Mouse (Mus musculus) fibroblast of lung, adult 2 months (primary cell): ENCODE data around the gene Smn1.
"Not testable (repeated sequence)": the region's sequence is repeated elsewhere in the genome, so short reads cannot be mapped to it uniquely, and the experiment has no call there.

Source experiments
- DNase-seq: peaks from one replicate; pipeline ENCODE4 v3.0.0-alpha.2; 2011; ENCODE audit warnings: low read depth

The Smn1 gene

DNA sequence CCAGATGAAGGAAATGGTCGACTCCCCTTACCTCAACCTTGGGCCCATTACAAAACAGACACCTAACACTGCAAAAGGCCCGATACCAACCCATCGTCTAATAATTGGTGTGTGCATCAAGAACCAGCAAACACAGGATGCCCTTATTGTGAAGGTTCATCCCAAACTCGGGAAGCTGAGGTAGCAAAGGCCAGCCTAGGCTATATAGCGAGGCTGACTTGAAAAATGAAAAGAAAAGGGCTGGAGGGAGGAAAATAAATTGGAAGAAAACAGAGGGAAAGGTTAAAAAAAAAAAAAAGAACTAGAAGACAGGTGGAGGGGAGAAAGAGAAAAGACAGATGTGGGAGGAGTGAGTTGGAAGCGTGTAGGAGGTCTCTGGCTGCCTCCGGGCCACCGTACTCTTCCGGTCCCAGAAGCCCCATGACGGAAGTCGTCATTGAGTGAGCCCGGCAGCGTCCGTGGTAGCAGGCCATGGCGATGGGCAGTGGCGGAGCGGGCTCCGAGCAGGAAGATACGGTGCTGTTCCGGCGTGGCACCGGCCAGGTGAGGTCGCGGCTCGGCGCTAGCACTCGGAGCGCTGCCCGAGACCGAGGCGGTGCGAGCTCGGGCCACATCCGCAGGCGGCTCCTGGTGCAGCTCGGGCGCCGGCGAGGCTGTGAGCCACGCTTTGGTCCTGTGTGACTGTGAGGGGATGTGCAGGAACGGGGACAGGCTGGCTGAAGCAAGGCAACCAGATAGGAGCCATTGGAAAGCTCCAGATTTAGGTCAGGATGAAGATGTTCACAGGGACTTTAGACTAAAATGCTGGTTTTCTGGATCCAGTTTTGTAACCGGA is at the start of gene Smn1:
Smn1 (plus strand) TSS at position 430 of the 835 bp plus-strand sequence.
- DNase-seq: peak; percentile 69

DNA sequence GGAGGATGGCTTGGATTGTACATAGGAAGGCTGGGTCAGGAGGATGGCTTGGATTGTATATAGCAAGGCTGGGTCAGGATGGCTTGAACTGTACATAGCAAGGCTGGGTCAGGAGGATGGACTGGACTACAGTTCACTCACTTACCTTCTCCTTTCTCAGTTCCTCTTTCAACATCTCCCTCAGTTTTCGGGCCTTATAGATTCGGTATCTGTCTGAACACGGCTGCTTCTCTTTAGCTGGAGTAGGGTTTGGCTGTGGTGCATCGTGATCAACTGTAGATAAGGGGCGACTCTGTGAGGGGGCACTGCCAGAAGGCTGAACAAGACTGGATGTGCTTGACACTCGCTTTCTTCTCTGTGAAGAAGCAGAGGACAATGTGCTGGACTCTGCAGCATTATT is 25.8 kb upstream of the Smn1 start:
- DNase-seq: no peak

DNA sequence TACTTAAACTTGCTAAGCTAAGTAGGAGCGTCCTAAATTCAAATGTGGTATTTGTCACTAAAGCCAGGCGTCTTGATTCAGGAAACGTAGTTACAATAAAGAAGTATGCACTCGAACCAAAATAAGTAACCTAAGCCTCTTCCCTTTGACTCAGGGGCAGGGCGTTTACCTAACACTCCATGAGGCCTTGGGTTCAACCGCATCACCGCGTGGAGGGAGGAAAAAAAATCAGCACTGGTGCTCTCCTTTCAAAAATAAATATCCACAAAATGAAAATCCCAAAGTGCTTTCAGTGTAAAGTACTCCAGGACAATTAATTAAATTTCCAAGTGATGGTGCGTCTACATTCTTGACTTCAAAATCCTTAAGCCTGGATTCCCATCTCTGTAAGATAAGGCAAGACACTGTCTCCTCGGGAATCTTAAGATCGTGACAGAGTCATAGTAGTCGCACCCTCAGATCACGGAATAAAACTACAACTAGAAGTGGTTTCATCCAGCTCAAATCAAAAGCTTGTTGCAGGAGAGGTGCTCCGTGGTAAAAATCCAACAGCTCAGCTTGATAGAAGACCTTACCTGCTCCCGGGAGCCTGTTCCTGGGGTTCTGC is 21.5 kb upstream of the Smn1 start:
- no peak for DNase-seq

DNA sequence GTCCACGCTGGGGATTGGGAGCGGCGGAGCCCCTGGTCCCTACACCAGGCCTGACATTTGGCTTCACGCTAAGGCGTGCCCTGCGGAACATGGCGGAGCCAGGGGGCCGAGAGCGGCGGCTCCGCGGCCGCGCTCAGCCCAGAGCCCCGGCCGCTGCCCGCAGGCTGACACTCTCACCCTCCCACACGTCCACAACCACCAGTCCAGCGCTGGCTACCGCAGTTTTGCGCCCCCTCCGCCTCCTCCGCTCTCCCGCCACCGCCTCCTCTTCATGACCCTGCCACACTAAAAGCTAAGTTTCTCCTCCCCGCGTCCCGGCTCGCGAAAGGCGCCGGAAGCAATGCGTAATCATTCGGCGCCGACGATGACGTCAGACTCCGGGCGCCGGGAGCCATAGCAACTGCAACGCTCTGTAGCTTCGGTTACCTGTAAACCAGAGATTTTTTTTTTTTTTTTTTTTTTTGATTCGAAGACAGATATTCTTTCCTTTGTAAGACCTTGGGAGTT is 20.9 kb upstream of the Smn1 start, which contains the start of gene Bdp1:
Bdp1 (minus strand) TSS at position 323 of the 507 bp plus-strand sequence.
- DNase-seq: peak; percentile 78

DNA sequence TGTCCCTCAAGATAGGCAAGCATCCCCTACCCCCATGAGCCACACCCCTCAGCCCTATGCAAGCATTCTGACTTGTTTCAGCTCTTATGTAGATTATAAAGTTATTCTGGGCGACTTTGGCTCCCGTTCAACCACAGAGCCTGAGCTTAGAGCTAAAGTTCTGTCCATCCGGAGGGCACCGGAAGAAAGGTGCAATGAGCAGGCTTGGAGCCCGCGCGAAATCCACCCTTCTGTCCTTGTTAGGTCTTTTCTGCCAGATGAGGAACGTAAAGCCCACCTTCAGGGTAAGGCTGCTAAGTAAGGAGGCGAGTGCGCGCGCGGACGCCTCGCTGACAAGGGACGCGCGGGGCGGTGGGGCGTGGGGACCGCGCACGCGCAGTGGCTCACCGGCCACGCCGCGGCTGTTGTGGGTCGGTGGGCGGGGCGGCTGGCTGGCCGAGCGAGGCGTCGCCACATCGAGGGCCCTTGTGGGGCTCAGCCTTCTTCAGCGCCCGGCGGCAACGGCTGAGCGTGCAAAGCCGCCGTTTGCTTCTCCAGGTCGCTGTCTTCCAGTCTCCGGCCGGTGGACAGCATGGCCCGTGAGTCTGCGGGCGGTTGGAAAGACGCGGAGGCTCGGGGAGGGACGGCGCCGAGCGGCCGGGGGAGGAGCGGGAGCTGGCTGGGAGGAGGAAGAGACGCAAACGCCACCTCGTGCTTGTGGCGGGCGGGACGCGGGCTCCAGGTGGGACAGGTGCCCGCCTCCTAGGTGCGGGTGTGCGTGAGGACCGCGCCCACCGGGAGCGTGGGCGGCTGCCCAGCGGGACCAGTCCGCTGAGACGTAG is 16.8 kb upstream of the Smn1 start, which contains the start of gene Serf1:
Serf1 (plus strand) TSS at position 361 of the 821 bp plus-strand sequence.
- DNase-seq: peak; percentile 24

DNA sequence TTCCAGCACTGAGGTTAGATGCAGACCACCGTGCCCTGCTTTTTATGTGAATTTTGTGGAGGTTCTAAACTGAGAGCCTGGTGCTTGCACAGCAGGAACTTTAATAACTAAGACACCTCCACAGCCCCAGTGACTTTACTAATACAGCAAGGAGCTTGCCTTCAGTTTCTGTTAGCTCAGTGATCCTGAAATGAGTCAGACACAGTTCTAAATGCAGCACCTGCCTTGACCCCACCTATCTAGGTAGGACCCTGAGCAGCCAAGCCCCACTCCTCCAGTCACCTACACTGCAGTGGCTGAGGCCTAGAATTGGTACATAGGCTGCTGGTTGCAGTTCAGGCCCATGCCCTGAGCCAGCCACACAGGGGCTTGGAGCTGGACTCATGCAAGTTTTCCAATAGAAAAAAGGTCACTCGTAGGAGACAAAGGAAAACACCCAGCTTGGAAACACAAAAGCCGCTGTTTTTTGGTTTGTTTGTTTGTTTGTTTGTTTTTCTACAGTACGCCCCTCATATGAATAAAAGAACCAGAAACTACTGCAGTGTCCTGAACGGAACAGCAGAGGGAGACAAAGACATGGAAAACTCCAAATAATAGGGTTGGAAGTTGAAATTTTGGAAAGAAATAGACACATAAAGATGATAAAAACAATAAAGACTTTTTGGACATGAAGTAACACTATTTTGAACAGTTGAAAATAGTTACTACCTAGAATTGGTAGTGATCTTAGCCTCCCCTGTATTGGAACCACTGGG is 12.3 kb upstream of the Smn1 start:
- no peak for DNase-seq

DNA sequence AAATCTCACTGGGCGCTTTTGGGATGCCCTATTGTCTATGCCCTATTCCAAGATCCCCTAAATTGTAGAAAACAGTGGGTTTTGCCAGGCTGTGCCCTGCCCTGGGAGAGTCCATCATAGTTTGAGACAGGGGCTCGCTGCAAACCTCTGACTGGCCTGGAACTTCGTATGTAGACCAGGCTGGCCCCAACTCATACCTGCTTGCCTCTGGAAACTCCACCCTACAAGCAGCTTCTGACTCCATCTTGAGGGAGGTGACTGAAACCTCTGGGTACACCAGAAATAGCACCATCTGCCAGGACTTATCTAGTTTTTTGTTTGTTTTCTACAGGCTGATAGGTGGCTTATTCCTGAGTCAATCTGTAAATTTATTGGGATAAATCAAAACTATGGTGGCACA is 682 bp upstream of the Smn1 start:
- DNase-seq: no peak

DNA sequence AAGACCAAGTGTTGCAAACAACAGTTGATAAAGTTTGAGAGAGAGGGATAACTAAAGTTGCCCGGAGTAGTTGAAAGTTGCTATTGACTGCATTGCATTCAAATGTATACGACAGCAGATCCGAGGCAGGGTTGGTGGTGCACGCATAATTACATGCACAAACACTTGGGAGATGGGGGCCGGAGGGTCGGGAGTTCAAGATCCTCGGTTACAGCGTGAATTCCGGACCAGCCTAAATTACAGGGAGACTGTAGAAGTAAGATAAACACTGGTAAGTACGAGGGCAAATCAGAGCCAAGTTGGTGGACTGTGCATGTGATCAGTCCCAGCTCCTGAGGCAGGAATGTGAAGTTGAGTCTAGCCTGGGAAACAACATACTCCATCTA is 599 bp downstream of the Smn1 start:
- DNase-seq: no peak

DNA sequence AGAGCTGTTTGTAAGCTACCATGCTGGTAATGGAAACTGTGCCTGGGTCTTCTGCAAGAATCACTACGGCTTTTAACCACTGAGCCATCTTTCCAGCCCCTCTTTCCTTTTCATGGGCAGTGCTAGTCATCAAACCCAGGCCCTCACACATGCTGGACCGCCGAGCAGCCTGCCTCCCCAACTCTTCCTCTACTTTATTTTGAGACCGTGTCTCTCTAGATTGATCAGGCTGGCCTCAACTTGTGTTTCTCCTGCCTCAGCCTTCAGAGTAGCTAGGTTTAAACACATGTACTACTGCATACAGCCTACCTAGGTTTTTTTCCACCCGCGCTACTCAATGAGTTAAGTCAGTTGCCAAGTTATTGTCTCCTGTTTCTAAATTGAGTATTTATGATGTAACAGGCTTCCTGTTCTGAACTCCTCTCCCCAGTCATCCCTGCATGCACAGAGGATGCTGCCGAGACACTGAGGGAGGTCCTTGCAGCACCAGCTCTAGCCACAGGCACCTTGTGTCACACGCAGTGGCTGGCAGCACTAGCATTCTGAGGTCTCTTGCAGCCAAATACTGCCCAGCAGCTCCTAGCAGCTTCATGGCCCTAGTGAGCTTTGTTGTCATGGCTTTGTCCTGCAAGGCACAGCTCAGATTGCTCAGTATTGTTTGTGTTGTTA is 17.1 kb downstream of the Smn1 start:
- DNase-seq: no peak

DNA sequence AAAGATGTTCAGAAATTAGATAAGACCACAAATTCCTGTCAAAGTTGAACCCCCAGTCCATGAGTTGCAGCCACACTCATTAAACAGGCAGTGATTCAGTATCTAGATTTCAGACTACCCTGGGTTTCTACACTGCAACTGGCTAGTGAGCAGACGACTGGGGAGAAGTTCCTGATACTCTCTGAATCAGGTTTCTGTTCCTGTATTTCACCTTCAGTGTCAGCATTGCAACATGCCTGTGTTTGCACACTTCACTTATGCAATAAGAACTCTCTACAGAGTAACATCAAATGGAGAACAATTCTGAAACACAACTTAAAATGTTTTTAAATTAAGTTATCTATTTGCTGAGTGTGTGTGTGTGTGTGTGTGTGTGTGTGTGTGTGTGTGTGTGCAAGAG is 28.0 kb downstream of the Smn1 start:
- DNase-seq: no peak

DNA sequence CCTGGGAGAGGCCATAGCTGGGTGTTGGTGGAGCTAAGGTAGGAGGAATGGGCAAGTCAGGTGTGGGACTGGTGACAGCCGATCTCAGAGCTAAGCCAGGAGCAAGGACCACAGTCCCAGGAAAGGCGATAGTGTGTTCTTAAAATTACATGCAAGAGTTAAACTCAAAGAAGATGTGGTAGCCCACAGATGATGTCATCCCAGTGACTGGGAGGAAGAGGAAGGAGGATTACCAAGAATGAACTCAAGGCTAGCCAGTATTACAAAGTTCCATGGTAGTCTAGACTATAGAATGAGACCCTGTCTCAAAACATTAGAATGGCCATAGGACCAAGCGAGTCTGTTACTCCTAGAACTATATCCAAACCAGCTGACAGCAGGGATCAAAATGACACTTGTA is 32.0 kb downstream of the Smn1 start:
- DNase-seq: no peak

DNA sequence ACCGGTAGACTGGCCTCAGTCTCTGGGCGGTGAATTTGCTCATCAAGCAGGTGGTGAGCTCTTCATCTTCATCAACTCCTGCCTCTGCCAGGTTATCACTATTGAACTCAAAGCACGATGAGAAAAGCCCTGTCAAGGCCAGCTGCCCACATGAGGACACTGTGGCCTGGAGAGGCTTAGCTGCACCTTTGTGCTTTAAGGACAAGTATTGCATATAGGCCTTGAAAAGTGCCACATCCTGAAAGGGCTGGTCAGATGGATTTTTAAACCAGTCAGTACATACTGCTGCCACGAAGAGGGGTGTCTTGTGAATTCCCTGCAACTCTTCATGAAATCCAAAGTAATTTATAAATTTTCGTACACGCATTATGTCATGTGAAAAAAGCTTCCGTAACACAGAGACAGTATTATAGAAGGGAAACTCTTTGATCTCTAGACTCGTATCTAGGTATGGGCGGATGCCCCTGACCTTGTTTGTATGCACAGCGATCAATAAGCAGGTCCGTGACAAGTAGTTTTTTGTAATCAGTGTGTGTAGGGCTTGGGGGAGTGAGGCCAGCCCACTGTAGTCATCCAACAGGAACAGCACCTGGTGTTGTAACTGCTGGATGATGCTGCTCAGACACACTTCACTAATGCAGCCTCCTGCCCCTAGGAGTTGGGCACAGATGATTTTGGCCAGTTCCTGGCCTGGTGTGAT is 36.7 kb downstream of the Smn1 start:
- not testable (repeated sequence) for DNase-seq

DNA sequence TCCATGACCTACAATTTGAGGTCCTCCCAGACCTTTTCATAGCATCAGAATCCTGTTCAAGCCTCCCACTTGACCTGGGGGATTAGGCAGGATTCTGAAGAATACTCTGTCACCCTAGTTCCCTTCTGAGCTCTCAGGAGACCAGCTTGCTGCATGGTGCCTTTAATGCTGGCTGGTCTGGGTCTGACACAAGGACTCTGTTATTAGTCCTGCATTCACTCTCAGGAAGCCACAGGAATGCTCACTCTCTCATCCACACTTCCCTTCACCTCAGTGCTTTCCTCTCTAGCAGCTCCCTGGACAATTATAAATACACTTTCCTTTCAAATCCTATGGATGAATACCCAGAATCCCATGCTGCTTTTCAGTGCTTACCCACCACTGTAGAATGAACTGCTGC is 37.8 kb downstream of the Smn1 start:
- not testable (repeated sequence) for DNase-seq

DNA sequence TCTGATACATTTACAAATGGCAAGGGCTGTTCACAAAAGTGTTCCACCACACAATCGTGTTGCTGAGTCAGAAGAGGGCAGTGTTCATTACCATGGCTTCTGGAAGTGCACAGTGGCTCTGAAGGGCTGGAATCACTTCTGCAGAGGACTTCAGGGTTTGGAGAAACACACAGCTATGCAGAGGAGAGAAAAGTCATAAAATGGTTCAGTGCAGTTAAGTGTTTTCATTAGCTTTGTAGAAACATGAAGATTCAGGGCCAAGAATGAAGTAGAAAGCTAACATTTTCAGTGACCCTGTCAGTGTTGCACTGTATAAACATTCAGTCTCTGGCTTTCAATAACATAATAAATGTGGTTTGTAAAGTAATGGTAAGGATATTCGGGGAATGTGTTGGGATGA is 41.7 kb downstream of the Smn1 start:
- DNase-seq: not testable (repeated sequence)

DNA sequence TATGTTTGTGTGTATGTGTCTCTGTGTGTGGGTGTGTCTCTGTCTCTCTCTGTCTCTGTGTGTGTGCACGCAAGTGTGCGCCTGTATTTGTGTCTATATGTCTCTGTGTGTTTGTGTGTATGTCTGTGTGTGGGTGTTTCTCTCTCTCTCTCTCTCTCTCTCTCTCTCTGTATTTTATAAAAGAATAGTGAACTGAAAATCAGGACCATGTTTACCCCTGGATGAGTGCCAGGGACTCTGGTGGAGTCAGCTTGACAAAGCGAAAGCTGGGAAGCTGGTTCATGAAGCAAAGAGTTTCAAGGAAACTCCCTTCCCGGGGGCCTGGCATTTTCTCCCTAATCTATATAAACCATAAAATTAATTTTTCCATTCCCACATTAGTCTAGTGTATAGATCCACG is 49.7 kb downstream of the Smn1 start:
- not testable (repeated sequence) for DNase-seq

DNA sequence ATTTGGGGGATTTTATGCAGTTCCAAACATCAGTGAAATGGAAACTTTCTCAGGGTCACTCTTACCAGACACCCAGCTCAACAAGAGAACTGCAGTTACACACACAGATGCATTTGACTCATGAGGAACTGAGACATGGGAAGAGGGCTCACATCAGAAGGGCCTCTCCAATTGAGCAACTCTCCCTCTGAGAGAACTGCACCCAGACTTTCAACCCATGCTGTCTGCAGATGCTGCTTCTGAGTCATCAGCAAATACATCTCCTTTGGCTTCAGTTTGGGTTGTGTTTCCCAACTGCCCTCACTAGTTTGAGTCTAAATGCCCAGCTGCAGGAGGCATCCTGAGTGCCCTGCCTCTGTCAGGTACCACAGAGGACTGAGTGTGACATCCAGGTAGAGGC is 58.5 kb downstream of the Smn1 start:
- DNase-seq: not testable (repeated sequence)
